Mouse (Mus musculus) ES-Bruce4 (cell line): Measurements from ENCODE around the gene Myom1. TPM values are rescaled to one million over a fixed set of nuclear protein-coding genes. Genes with fewer than 3 reads are reported as not detected.

Experiments
- H3K27ac ChIP-seq: 2 replicates; pipeline ENCODE4 v1.5.1; 2012; ENCODE audit warnings: low read length, inconsistent platforms; ENCODE audit not compliant: insufficient read depth
- H3K27me3 ChIP-seq: 2 replicates; pipeline ENCODE4 v1.6.1; 2012; ENCODE audit warnings: mild to moderate bottlenecking, low read length, inconsistent platforms; ENCODE audit not compliant: control insufficient read depth, poor library complexity, insufficient read depth, severe bottlenecking
- H3K36me3 ChIP-seq: 2 replicates; pipeline ENCODE4 v1.6.1; 2012; ENCODE audit warnings: inconsistent platforms, mild to moderate bottlenecking, low read length, moderate library complexity; ENCODE audit not compliant: control insufficient read depth, poor library complexity, insufficient read depth, severe bottlenecking
- H3K4me1 ChIP-seq: one replicate; pipeline ENCODE4 v1.8.1; 2011; ENCODE audit warnings: low read length; ENCODE audit not compliant: control insufficient read depth, insufficient read depth
- H3K4me3 ChIP-seq: 2 replicates; pipeline ENCODE4 v1.5.1; 2011; ENCODE audit warnings: low read depth, mild to moderate bottlenecking, low read length
- H3K9ac ChIP-seq: 2 replicates; pipeline ENCODE4 v1.6.1; 2012; ENCODE audit warnings: low read depth, mild to moderate bottlenecking, inconsistent platforms; ENCODE audit not compliant: poor library complexity, severe bottlenecking
- H3K9me3 ChIP-seq: replicated peaks from 2 replicates; pipeline ENCODE4 v1.6.1; 2012; ENCODE audit warnings: mild to moderate bottlenecking, low read length, inconsistent platforms; ENCODE audit not compliant: control insufficient read depth, poor library complexity, insufficient read depth, severe bottlenecking
- CTCF ChIP-seq: IDR thresholded peaks from one replicate; pipeline ENCODE4 v1.8.1; 2011; ENCODE audit warnings: low read depth, low read length
- EP300 ChIP-seq: IDR thresholded peaks from 2 replicates; pipeline ENCODE4 v1.6.1; 2011; ENCODE audit warnings: low read depth, low read length; ENCODE audit not compliant: insufficient read depth
- POLR2A ChIP-seq: IDR thresholded peaks from one replicate; pipeline ENCODE4 v1.8.1; 2011; ENCODE audit warnings: low read length; ENCODE audit not compliant: insufficient read depth
- polyA plus RNA-seq: library from polyadenylated mRNA; stranded (reverse); fragments of >200 nt; gene quantifications from 2 replicates; pipeline ENCODE4 v1.2.4, GENCODE M21; 2011; ENCODE audit warnings: low read depth; ENCODE audit not compliant: missing spikeins, insufficient read depth, insufficient read length

The Myom1 gene
- polyA plus RNA-seq, 1 experiment: 2.3 TPM

GRCm38 (mm10) chr17:71132856-71133439, 130.5 kb downstream of the Myom1 start:
- Histone ChIP-seq H3K27ac (no peak overlapping the region), H3K4me1 (no peaks in the 10 kb centered on the region), H3K4me3 (no peak overlapping the region), H3K9me3 (no peaks in the 10 kb centered on the region), H3K9ac (no peak overlapping the region), H3K36me3 (no peaks in the 10 kb centered on the region), H3K27me3 (no peaks in the 10 kb centered on the region)
- TF ChIP-seq POLR2A: no peak

- H3K4me3 ChIP-seq: no peak overlapping the region
- no peaks in the 10 kb centered on the region for H3K9me3 ChIP-seq
- no peaks in the 10 kb centered on the region for H3K36me3 ChIP-seq
- no peaks in the 10 kb centered on the region for H3K4me1 ChIP-seq
- TF ChIP-seq CTCF (no peak), EP300 (no peak), POLR2A (no peak)
- no peak overlapping the region for H3K27ac ChIP-seq
- H3K27me3 ChIP-seq: no peaks in the 10 kb centered on the region
- H3K9ac ChIP-seq: no peak overlapping the region
Observed at GRCm38 (mm10) chr17:71134441-71134955, 132.1 kb downstream of the Myom1 start.

DNA sequence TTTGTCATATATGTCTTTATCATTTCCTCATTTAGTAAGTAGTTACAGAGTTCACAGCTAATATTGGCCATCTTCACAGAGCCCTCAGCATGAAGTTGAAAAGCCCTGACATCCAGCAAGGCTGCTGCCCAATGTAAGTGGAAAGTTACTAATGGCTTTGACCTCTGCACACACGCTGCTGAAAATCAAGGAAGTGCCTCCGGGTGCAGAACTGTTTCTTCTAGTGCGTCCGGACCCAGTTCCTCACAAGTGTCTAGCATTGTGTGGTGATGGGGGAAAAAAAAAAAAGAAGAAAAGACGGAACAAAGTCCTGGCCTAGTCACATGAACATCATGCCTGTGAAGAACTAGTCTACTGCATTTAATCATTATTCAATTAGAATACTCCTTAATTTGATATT, 132.7 kb downstream of the Myom1 start:
- no peaks in the 10 kb centered on the region for H3K4me1 ChIP-seq
- no peaks in the 10 kb centered on the region for H3K27me3 ChIP-seq
- H3K9me3 ChIP-seq: no peaks in the 10 kb centered on the region
- no peaks in the 10 kb centered on the region for H3K36me3 ChIP-seq
- no peak for TF ChIP-seq CTCF
- TF ChIP-seq POLR2A: no peak
- no peak for TF ChIP-seq EP300
- H3K27ac ChIP-seq: no peak overlapping the region
- no peak overlapping the region for H3K9ac ChIP-seq
- H3K4me3 ChIP-seq: no peak overlapping the region

DNA sequence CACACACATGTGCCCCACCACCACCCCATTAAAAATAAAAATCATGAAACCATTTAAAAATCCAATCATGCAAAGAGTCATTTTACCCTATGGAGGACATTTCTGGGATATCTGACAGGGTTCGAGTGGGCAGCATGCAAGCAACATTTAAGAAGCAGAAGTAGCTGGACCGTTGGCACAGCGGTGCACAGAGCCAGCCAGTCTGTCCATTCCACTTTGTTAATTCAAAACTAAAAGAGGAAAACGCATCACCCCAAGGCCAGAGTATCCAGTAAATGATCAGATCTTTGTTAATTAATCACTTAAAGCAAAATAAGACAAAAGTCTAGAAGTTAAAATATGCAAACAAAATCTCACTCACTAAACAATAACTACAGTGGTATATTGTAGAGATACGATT, 133.4 kb downstream of the Myom1 start:
- H3K27me3 ChIP-seq: no peaks in the 10 kb centered on the region
- no peak overlapping the region for H3K9ac ChIP-seq
- H3K4me3 ChIP-seq: no peak overlapping the region
- no peaks in the 10 kb centered on the region for H3K4me1 ChIP-seq
- no peaks in the 10 kb centered on the region for H3K36me3 ChIP-seq
- TF ChIP-seq CTCF (no peak), POLR2A (no peak), EP300 (no peak)
- H3K9me3 ChIP-seq: no peaks in the 10 kb centered on the region
- no peak overlapping the region for H3K27ac ChIP-seq

GRCm38 (mm10) chr17:71136384-71137333, 134.2 kb downstream of the Myom1 start:
- TF ChIP-seq EP300 (no peak), POLR2A (no peak), CTCF (no peak)
- H3K36me3 ChIP-seq: no peaks in the 10 kb centered on the region
- H3K27me3 ChIP-seq: no peaks in the 10 kb centered on the region
- H3K4me3 ChIP-seq: no peak overlapping the region
- no peak overlapping the region for H3K27ac ChIP-seq
- no peaks in the 10 kb centered on the region for H3K4me1 ChIP-seq
- H3K9me3 ChIP-seq: no peaks in the 10 kb centered on the region
- H3K9ac ChIP-seq: no peak overlapping the region

- no peak overlapping the region for H3K9ac ChIP-seq
- TF ChIP-seq EP300: no peak
- TF ChIP-seq CTCF: no peak
- TF ChIP-seq POLR2A: no peak
- no peaks in the 10 kb centered on the region for H3K36me3 ChIP-seq
- no peaks in the 10 kb centered on the region for H3K27me3 ChIP-seq
- no peak overlapping the region for H3K27ac ChIP-seq
- H3K9me3 ChIP-seq: no peaks in the 10 kb centered on the region
- no peak overlapping the region for H3K4me3 ChIP-seq
- H3K4me1 ChIP-seq: no peaks in the 10 kb centered on the region
Observed at GRCm38 (mm10) chr17:71137334-71137721, 134.9 kb downstream of the Myom1 start.
